22 mouse cellular contexts compared by ENCODE assay signal in the genomic region with DNA sequence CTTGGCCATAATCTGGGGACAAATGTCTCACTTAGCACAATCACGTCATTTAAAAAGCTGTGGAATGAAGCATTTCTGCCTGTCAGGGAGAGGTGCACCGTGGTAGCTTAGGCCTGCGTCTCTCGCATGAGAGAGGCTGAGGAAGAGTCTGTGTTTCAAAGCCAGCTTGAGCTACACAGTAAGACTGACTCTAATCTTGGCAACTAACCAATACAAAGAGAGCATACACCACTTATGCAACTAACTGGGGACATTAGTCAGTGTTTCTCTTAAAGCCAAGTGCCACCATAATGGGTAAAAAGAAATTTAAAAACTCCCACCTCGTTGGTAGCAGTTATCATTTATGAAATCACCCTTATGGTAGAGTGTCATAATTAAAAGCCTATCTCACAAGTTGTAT.
"Had no signal": no experiment of that assay in that cellular context is flagged by ENCODE, and none has a peak within 500 bp of the region (broad histone marks: within the 10 kb centered on the region; RNA-seq: fewer than 3 reads in every experiment).

No protein-coding gene starts in this region.

- H3K9ac ChIP-seq: heart, embryonic 13.5 days; heart, embryonic 15.5 days; hindbrain, embryonic 12.5 days; hindbrain, embryonic 14.5 days; intestine, embryonic 15.5 days; limb, embryonic 12.5 days; liver, embryonic 12.5 days; liver, embryonic 14.5 days had no signal

- DNase-seq: gastrocnemius, adult 2 months; gastrocnemius, postnatal 10 days; gastrocnemius, postnatal 25 days; heart, adult 18-20 months; heart, postnatal 14 days; heart, postnatal 4 days; kidney, adult 8-10 months; kidney, postnatal 14 days; kidney, postnatal 36 days had no signal

- H3K27ac ChIP-seq: gastrocnemius, adult 2 months; heart, embryonic 13.5 days; heart, embryonic 15.5 days; hindbrain, embryonic 10.5 days; hindbrain, embryonic 12.5 days; hindbrain, embryonic 14.5 days; intestine, embryonic 15.5 days; kidney, postnatal 0 days; layer of hippocampus, adult 2 months; left cerebral cortex, adult 2 months; limb, embryonic 10.5 days; limb, embryonic 12.5 days; liver, embryonic 12.5 days; liver, embryonic 14.5 days had no signal

- H3K4me1 ChIP-seq: heart, embryonic 13.5 days; heart, embryonic 15.5 days; hindbrain, embryonic 10.5 days; hindbrain, embryonic 12.5 days; intestine, embryonic 15.5 days; limb, embryonic 10.5 days; limb, embryonic 12.5 days; liver, embryonic 12.5 days had no signal

- H3K4me3 ChIP-seq: gastrocnemius, adult 2 months; heart, embryonic 13.5 days; heart, embryonic 15.5 days; hindbrain, embryonic 10.5 days; hindbrain, embryonic 12.5 days; intestine, embryonic 15.5 days; layer of hippocampus, adult 2 months; left cerebral cortex, adult 2 months; limb, embryonic 10.5 days; limb, embryonic 12.5 days; liver, embryonic 12.5 days had no signal

- H3K27me3 ChIP-seq: heart, embryonic 13.5 days; heart, embryonic 15.5 days; hindbrain, embryonic 12.5 days; intestine, embryonic 15.5 days; limb, embryonic 12.5 days; liver, embryonic 12.5 days had no signal
